Mouse (Mus musculus): ENCODE results near the gene Fan1. TPM values are rescaled to one million over a fixed set of nuclear protein-coding genes. Genes with fewer than 3 reads are reported as not detected.

The Fan1 gene
- 9.0 TPM in 2 replicates for polyA plus RNA-seq (2015; fragmentation: Nextera tagmentation; extraction: Ambion mirVana)

DNA sequence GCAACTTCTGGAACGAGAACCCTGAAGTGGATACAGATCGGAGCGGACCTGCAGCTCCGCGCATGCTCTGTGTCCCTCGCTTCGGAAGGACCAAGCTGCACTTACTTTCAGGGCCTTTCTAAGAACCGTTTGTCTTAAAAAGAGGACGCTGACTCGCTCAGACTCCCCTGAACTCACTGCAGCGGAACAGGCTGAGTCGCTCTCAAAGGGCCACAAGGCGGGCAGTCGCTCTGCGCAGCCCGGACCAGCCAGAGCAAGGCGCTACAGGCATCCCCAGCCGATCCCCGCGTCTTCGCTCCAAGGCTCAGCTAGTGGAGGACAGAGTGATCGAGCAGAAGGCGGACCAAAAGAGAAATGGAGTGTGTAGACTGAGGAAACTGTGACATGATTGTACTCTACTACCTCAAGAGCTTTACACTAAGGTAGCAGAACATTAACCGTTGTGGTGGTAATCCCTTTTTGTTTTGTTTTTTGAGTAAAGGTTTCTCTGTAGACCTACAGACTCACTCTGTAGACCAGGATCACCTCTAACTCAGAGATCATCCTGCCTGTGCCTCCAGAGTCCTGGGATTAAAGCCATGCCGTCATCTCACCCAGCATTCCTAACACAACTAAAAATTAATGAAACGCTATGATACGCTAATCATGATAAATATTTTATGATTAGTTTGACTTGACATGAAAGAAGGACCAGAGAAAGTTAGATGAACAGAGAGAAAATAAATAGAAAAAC is at the start of gene Fan1:
Gene Fan1, minus strand, starts transcription at position 266 of the 733 bp plus-strand sequence.
- peak within 1 kb of the TSS; percentile 93 for H3K27ac ChIP-seq
- peak within 1 kb of the TSS; percentile 69 for H3K4me3 ChIP-seq (replicated peaks)
- peak; percentile 98 for ATAC-seq
- H3K27me3 ChIP-seq = no peaks in the 10 kb centered on the region
- H3K4me1 ChIP-seq (replicated peaks) = peaks cover 15% of the 10 kb centered on the region
- H3K9me3 ChIP-seq = no peaks in the 10 kb centered on the region
- H3K4me2 ChIP-seq (replicated peaks) = peak within 1 kb of the TSS; percentile 68
- peaks cover 35% of the 10 kb centered on the region for H3K36me3 ChIP-seq
- H3K9ac ChIP-seq (replicated peaks) = peak within 1 kb of the TSS; percentile 71
- WGBS = 4% methylated on average over 27 of the region's 27 CpGs

DNA sequence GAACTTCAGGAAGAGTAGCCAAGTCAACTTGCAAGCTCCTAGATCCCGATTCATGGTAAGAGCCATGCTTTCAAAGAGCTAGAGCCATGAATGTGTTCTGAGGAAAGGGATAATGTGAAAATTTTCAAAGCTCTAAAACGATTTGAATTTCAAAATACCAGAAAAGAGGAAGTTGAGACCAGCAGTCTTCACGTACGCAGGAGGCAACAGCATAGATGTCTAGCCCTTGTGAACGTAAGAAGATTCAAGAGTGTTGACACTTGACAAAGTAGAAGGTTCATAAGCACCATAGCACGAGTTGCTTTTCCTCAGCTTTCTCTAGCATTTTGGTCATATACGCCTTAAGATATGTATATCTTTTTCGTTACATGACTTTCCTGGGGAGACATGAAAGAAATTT is 30.1 kb upstream of the Fan1 start:
- H3K27me3 ChIP-seq = no peaks in the 10 kb centered on the region
- H3K27ac ChIP-seq = no peak overlapping the region
- 92% methylated on average over 8 of the region's 8 CpGs for WGBS
- H3K9ac ChIP-seq (replicated peaks) = no peak overlapping the region
- H3K9me3 ChIP-seq = no peaks in the 10 kb centered on the region
- ATAC-seq = no peak
- no peaks in the 10 kb centered on the region for H3K4me1 ChIP-seq (replicated peaks)
- H3K4me3 ChIP-seq (replicated peaks) = no peak overlapping the region
- H3K36me3 ChIP-seq = no peaks in the 10 kb centered on the region
- no peak overlapping the region for H3K4me2 ChIP-seq (replicated peaks)

- ATAC-seq = no peak
- no peaks in the 10 kb centered on the region for H3K27me3 ChIP-seq
- H3K36me3 ChIP-seq = no peaks in the 10 kb centered on the region
- H3K4me2 ChIP-seq (replicated peaks) = no peak overlapping the region
- no peaks in the 10 kb centered on the region for H3K9me3 ChIP-seq
- H3K9ac ChIP-seq (replicated peaks) = no peak overlapping the region
- no peak overlapping the region for H3K4me3 ChIP-seq (replicated peaks)
- WGBS = 93% methylated on average over 4 of the region's 4 CpGs
- no peak overlapping the region for H3K27ac ChIP-seq
- no peaks in the 10 kb centered on the region for H3K4me1 ChIP-seq (replicated peaks)
Measured at GRCm38 (mm10) chr7:64402452-64402851, 28.6 kb upstream of the Fan1 start.

- no peaks in the 10 kb centered on the region for H3K27me3 ChIP-seq
- H3K9ac ChIP-seq (replicated peaks) = no peak overlapping the region
- H3K4me3 ChIP-seq (replicated peaks) = no peak overlapping the region
- no peak for ATAC-seq
- no peaks in the 10 kb centered on the region for H3K36me3 ChIP-seq
- H3K9me3 ChIP-seq = no peaks in the 10 kb centered on the region
- H3K4me2 ChIP-seq (replicated peaks) = no peak overlapping the region
- 94% methylated on average over 1 of the region's 1 CpGs for WGBS
- H3K4me1 ChIP-seq (replicated peaks) = no peaks in the 10 kb centered on the region
- H3K27ac ChIP-seq = no peak overlapping the region
Measured at GRCm38 (mm10) chr7:64400725-64401124, 26.8 kb upstream of the Fan1 start.

- Histone ChIP-seq H3K36me3 (peaks cover 14% of the 10 kb centered on the region), H3K27me3 (no peaks in the 10 kb centered on the region), H3K9ac (replicated peaks) (peak overlapping the region; percentile 67), H3K9me3 (no peaks in the 10 kb centered on the region), H3K4me1 (replicated peaks) (peaks cover 21% of the 10 kb centered on the region), H3K4me3 (replicated peaks) (peak overlapping the region; percentile 75), H3K27ac (peak overlapping the region; percentile 45; the same call in 1 of the 2 replicates), H3K4me2 (replicated peaks) (peak overlapping the region; percentile 96)
- WGBS = under 1% methylated on average over 15 of the region's 15 CpGs
- ATAC-seq = no peak
Measured at GRCm38 (mm10) chr7:64392819-64393151, 18.9 kb upstream of the Fan1 start.

DNA sequence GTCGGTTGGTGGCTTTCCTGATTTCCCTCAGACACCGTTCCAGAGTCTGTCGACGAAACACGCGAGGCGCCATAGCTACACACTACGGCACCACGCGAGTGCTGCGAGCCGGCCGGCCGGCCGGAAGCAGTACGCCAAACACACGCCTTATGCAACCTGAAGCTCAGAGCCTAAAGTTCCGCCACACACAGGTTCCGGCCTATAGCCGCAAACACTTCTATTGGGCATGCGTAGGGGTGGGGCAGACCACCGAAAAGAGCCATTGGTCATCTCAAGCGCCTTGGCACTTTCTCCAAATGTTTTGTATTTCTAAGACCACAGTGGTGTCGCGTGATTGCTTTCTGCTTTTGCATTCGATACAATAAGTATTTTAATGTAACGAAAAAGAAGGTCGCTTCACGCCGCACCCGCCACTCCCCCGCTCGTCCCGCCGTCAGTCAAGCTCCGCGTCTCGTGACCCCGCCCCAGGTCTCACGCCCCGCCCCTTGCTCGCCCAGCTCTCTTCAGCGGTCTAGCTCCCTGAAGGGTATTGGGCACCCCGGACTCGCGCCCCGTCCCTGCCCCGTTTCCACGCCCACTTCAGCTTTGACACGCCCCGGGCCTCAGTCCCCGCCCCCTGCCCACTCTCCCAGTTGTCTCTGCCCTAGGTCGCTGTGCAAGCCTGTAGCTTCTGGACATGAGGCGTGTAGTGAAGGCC is 18.4 kb upstream of the Fan1 start, which contains the start of the genes Mphosph10 and Mcee:
Gene Mphosph10, minus strand, starts transcription at position 147 of the 697 bp plus-strand sequence.
Gene Mcee, plus strand, starts transcription at position 486 of the 697 bp plus-strand sequence.
- under 1% methylated on average over 54 of the region's 54 CpGs for WGBS
- H3K9ac ChIP-seq (replicated peaks) = peak within 1 kb of the TSS; percentile 73
- peaks cover 21% of the 10 kb centered on the region for H3K4me1 ChIP-seq (replicated peaks)

GRCm38 (mm10) chr7:64391479-64391878 is 17.6 kb upstream of the Fan1 start:
- 0 out of 2 replicates have a peak, but pooled peaks have one; percentile 0 for ATAC-seq
- 2% methylated on average over 8 of the region's 8 CpGs for whole genome bisulfite sequencing
- peak overlapping the region; percentile 96 for H3K4me2 ChIP-seq (replicated peaks)
- H3K36me3 ChIP-seq = peaks cover 24% of the 10 kb centered on the region
- peak overlapping the region; percentile 73 for H3K9ac ChIP-seq (replicated peaks)
- peaks cover 21% of the 10 kb centered on the region for H3K4me1 ChIP-seq (replicated peaks)
- peak overlapping the region; percentile 45; the same call in 1 of the 2 replicates for H3K27ac ChIP-seq
- H3K9me3 ChIP-seq = no peaks in the 10 kb centered on the region
- peak overlapping the region; percentile 75 for H3K4me3 ChIP-seq (replicated peaks)
- H3K27me3 ChIP-seq = no peaks in the 10 kb centered on the region

More for the DNA sequence above, 18.4 kb upstream of the Fan1 start, which contains the start of the genes Mphosph10 and Mcee:
- Histone ChIP-seq H3K27ac (peak within 1 kb of the TSS; percentile 45; the same call in 1 of the 2 replicates), H3K27me3 (no peaks in the 10 kb centered on the region), H3K36me3 (peaks cover 16% of the 10 kb centered on the region), H3K4me2 (replicated peaks) (peak within 1 kb of the TSS; percentile 96), H3K4me3 (replicated peaks) (peak within 1 kb of the TSS; percentile 75), H3K9me3 (no peaks in the 10 kb centered on the region)
- peak; percentile 98 for ATAC-seq

GRCm38 (mm10) chr7:64373147-64373829 is 607 bp downstream of the Fan1 start:
- ATAC-seq = peak; percentile 53
- Histone ChIP-seq H3K4me1 (replicated peaks) (peaks cover 15% of the 10 kb centered on the region), H3K9ac (replicated peaks) (peak overlapping the region; percentile 71), H3K27me3 (no peaks in the 10 kb centered on the region), H3K4me3 (replicated peaks) (peak overlapping the region; percentile 69), H3K9me3 (no peaks in the 10 kb centered on the region), H3K4me2 (replicated peaks) (peak overlapping the region; percentile 68), H3K36me3 (peaks cover 34% of the 10 kb centered on the region), H3K27ac (peak overlapping the region; percentile 93)
- 15% methylated on average over 18 of the region's 18 CpGs for WGBS

- Histone ChIP-seq H3K4me1 (replicated peaks) (peaks cover 15% of the 10 kb centered on the region), H3K9me3 (no peaks in the 10 kb centered on the region), H3K9ac (replicated peaks) (no peak overlapping the region), H3K4me3 (replicated peaks) (0 out of 2 replicates have a peak overlapping the region, but pooled peaks have one; percentile 69), H3K4me2 (replicated peaks) (no peak overlapping the region), H3K27me3 (no peaks in the 10 kb centered on the region), H3K36me3 (peaks cover 27% of the 10 kb centered on the region), H3K27ac (no peak overlapping the region)
- no peak for ATAC-seq
- 91% methylated on average over 23 of the region's 23 CpGs for WGBS
Measured at GRCm38 (mm10) chr7:64371940-64372878, 1.7 kb downstream of the Fan1 start.

GRCm38 (mm10) chr7:64369841-64370240 is 4.1 kb downstream of the Fan1 start:
- Histone ChIP-seq H3K27me3 (no peaks in the 10 kb centered on the region), H3K4me1 (replicated peaks) (peaks cover 15% of the 10 kb centered on the region), H3K36me3 (peaks cover 30% of the 10 kb centered on the region), H3K9ac (replicated peaks) (no peak overlapping the region), H3K4me3 (replicated peaks) (no peak overlapping the region), H3K9me3 (no peaks in the 10 kb centered on the region), H3K27ac (no peak overlapping the region), H3K4me2 (replicated peaks) (no peak overlapping the region)
- no peak for ATAC-seq
- 88% methylated on average over 6 of the region's 6 CpGs for WGBS

DNA sequence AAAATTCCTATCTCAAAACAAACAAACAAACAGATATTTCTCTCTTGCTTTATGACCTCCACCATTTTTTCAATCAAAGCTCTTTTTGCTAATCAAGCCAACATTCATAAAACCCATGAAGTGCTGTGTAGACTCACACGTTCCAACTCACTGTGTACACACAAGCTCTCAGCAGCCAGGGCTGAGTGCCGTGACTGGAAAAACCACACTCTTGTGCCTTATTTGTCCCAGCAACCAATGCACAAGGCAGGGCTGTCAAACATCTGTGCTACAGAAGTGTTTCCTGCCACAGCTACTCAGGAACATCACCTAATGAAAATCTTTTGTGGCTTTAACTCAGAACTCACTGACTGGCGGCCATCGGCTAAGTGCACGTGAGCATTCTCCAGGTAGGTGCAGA is 8.0 kb downstream of the Fan1 start:
- 93% methylated on average over 5 of the region's 5 CpGs for WGBS
- Histone ChIP-seq H3K9ac (replicated peaks) (no peak overlapping the region), H3K4me2 (replicated peaks) (no peak overlapping the region), H3K27me3 (no peaks in the 10 kb centered on the region), H3K9me3 (no peaks in the 10 kb centered on the region), H3K4me1 (replicated peaks) (no peaks in the 10 kb centered on the region), H3K27ac (no peak overlapping the region), H3K36me3 (peaks cover 66% of the 10 kb centered on the region), H3K4me3 (replicated peaks) (no peak overlapping the region)
- ATAC-seq = no peak
